Mouse (Mus musculus) heart, postnatal 36 days (tissue): ENCODE data around the gene Slc4a1. TPM values are rescaled to one million over a fixed set of nuclear protein-coding genes. Genes with fewer than 3 reads are reported as not detected.

ENCODE experiments used
- DNase-seq, 2 experiments: peaks; one replicate each; pipeline ENCODE4 v3.0.0; 2021 to 2022
- intact Hi-C: fragments of 180-260 bp; cut with DNase I; formaldehyde crosslinking; loops from one replicate; pipeline ENCODE4 v1.15.1; 2025
- total RNA-seq, 2 experiments: library from RNA; stranded (reverse); gene quantifications; 2 replicates each; pipeline ENCODE4 v1.2.3; 2021

Slc4a1 gene
- total RNA-seq, 2 experiments from 2014 or later, result 2.1 to 7.8 TPM

DNA sequence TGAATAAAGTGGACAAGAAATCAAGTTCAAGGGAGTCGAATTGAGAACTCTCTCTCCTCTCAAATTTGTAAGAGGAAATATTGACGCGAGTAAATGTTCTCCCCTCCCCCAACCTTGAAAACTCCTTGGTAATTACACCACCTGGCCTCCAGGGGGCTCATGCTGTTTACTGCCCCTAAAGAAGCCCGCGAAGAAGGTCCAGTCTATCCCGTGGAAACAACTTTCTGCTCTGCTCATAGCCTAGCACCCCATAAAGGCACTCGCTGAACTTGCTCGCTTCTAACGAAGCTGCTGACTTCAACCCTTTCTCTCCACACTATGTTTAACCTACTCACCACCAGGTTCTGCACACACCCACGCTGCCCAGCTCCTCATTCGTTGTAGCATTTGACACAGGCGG, 11.2 kb upstream of the Slc4a1 start:
- no peak for DNase-seq
- intact Hi-C loops, result no loop called here

DNA sequence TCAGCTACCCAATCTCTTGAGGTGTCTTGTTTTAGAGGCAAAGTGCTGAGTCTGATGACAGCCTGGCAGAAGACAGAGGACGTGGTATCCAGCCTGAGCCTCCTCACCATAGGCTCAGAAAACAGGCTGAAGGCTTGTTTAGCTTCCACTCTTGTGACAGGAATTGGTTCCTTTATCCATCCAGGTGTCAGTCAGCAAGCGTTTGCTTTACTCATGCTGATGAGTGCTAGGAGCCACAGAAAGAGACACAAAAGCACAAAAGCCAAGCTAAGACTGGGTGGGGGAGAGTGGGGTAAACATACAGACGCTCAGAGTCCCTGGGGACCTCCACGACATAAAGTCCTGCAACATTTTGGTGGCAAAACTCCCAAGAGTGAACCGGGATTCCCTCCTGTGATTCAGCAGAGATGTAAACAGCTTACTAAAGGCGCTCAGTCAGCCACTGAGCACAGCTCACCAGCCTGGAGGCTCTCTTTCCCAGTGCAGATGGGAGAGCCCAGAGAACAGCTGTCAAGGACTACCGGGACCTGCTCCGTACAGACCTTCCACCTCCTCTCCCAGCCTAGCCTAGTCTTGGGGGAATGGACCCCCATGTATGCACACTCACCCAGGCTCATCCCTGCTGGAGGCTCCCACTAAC, 10.3 kb upstream of the Slc4a1 start:
- intact Hi-C loops, result no loop called here
- peak in 1 of 2 experiments; percentile 11 for DNase-seq

DNA sequence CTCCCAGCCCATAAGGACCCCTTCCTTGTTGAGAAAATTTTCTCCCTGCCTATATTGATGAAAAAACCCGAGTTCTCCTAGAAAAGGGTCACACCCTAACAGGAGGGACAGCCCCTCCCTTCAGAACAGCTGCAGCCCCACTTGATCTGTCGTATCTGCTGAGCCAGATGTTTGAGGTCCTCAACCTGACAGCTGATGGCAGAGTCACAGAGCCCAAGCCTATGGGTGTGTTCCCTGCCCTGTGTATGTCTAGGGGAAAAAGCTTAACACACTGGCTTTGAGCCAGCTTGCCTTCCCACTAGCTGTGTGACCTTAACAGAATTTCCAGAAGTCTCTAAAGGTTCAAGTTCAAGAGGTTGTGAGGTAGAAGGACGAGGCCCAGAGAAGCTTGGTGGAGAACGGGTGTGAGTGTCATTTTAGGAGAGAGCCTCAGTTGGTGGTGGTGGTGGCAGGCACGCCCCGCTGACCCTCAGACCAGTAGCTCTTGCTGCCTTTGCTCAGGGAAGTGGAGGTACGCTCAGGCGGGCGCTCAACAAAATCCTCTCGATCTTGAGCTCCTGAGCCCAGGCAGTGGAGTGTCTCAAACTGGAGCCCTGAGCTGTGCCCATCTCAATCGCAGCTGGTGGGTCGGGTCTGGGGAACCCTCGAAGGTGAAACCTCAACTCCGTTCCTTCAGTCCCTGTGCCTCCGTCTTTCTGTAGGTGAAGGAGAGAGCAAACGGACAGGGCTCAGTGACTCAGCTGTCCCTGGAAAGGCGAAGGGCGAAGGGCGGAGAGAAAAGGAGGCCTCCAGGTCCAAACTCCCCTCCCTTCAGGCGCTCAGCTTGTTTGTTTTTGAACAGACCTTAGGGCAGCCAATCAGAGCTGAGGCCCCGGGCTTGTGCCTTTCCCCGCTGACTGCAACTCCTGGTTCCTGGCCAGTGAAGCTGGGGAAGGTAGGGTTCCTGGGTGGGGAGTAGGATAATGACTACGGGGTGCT, 9.5 kb upstream of the Slc4a1 start:
- peak; percentile 45 to 62 for DNase-seq

DNA sequence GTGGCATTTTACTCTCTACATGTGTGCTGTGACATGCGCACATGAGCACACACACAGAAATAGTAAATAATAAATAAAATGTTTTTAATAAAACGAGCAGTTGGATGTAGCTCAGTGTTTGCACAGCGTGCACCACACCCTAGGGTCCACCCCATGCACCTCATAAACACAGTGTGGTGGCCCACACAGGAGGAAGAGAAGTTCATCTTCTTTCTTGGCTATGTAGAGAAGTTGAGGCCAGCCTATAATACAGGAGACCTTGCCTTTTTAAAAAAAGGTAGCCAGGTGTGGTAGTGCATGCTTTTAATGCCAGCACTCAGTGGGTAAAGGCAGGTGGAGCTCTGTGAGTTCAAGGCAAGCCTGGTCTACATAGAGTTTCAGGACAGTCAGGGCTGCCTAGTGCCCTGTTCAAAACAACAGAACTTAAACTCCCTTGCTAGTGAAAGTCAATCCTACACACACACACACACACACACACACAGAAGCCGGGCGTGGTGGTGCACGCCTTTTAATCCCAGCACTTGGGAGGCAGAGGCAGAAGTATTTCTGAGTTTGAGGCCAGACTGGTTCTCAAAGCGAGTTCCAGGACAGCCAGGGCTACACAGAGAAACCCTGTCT, 8.2 kb upstream of the Slc4a1 start:
- DNase-seq, result no peak
- intact Hi-C loops, result no loop called here

More for the DNA sequence above, 9.5 kb upstream of the Slc4a1 start:
- intact Hi-C loops, result no loop called here

DNA sequence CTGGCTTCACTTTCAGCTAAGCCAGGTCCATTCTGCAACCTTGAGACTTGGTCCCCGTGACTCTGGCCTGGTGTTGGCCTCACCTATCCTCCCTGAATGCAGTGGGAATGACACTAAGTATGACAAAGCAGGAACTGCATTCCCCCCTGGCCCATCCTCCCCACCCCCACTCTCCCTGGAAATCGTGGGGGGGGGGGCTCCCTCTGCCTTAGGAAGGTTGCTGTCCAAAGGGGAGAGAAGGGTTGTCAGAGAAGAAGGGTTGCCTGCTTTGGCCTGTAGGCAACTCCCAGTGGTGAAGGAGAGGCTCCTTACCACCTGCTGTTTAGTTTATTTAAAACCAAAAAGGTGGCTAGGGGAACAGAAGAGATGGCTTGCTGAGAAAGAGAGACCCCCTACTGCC, 7.6 kb upstream of the Slc4a1 start:
- DNase-seq, result no peak
- intact Hi-C loops, result no loop called here

DNA sequence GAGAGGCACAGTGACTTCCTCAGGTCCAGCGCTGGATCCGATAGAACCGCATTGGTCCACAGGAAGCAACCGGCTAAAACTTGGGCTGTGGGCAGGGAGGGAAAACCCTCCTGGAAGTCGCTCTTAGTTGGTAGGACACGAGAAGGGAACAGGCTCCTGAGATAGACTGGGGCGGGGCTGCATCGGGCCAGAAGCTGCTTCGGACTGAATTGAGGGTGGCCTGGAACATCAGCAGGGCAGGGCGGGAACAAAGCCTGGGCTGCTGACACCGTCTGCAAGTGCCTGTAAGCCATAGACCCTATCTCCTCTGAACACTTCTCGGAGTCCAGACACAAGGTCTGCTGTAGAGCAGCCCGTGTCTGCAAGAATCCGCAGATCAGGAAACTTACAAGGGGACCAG, 6.9 kb upstream of the Slc4a1 start:
- intact Hi-C loops, result no loop called here

DNA sequence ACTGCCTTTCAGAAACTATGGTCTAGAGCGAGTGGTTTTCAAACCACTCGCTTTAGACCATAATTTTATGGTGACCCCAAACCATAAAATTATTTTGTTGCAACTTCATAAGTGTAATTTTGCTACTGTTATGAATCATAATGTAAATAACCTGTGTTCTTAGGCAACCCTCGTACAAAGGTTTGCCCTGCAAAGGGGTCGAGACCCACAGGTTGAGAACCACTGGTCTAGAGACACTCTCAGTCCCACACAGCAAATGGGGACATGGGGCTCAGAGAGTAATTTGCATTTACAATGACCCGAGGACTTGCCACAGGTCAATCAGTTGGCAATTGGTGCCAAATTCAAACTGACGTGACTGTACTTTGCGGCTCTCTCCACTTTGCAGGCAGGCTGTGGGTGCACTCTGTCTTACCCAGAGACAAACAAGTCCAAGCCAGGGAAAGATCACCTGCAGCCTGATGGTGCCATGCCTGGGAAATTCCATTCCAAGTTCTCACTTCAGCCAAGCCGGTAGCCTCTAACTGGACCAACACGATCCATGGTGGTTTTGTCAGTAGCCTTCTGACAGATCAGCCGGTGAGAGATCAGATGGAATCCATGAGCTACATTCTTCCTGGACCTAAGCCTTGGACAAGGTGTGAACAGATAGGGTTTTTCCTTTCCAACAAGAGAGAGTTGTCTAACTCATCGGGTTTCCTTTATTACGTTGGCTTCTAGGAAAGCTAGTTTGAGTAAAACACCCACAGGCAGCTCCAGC, 6.1 kb upstream of the Slc4a1 start:
- intact Hi-C loops, result no loop called here
- no peak for DNase-seq

More for the DNA sequence above, 6.9 kb upstream of the Slc4a1 start:
- DNase-seq, result no peak

DNA sequence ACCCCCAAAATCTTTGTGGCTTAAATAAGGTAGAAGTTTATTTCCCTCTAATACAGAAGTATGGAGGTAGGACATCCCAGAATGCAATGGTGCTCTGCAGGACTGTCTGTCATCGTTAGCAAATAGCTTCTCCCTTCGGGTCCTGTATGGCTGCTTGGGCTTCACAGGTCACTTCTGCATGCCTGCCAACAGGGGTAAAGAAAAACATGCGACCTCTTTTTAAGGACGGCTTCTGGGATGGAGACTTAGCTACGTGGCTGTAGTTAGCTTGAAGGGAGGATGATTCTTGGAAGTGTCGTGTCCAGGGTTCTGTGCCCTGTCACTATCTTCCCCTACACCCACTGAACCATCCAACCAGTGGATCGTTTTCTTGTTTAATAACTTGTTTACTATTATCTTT, 4.3 kb upstream of the Slc4a1 start:
- no peak for DNase-seq

DNA sequence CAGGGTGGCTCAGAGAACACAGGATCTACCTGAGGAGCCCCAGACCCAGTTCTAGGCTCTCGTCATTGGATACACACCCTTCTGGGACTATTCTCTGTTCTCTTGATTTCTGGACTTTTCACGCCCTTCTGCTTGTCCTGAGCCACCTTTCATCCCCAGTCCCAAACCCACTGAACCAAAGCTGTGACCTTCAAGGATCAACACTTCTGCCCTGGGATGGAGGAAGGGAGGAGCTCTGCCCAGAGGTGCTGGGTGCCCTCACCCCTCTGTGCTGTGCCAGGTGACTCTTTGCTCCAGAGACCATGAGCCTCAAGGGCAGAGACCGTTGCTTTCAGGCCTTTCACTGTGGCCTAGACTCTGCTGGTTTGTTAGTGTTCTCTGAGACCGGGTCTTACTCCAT, 3.3 kb upstream of the Slc4a1 start:
- intact Hi-C loops, result no loop called here
- no peak for DNase-seq

More for the DNA sequence above, 4.3 kb upstream of the Slc4a1 start:
- intact Hi-C loops, result no loop called here

DNA sequence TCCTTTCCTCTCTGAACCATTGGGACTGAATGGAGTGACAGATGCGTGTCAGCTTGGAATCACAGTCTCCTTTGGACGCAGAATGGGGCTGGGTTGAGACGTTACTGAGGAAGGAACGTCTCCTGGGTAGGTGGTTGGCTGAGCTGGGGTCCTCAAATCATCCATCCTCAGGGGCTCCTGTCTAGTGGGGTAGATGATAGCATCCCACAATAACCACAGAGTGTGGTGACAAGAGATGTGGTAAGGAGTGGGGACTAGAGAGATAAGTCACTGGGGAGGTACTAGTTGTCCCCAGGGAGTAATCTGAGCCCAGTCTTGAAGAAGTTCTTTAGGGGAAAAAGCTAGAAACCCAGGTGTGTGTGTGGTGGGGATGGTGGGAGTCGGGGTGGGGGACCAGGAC, 2.3 kb upstream of the Slc4a1 start:
- no peak for DNase-seq
- intact Hi-C loops, result no loop called here

DNA sequence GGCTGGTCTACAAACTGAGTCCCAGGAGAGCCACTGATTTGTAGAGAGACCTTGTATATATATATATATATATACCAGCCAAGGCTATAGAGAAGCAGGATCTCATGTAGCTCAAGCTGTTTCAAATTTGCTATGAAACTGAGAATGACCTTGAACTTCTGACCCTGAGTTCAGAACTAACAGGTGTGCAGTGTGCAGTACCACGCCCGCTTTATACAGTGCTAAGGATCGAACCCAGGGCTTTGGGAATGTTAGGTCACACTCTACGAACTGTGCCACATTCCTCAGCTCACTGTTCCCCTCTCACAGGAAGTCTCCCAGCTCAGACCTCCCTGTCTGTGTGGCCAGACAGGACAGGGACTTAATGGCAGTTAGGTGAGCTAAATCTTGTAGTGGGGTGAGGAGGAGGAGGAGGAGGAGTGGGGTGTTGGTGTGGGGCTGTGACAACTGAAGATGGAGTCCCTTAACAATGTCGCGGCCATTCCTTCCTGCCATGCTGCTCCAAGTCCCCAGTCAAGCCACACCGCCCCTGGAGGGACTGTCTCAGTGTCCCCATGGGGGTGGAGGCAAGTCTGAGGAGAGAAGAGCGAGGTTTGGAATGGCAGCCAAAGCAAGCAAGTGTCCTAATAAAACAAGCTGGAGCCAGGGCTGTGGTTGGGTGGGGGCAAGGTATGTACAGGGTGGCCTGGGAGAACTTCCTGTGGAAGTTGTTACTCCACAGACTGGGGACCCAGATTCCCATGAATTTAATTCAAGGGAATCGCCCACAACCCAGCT, 1.7 kb upstream of the Slc4a1 start:
- no peak for DNase-seq

DNA sequence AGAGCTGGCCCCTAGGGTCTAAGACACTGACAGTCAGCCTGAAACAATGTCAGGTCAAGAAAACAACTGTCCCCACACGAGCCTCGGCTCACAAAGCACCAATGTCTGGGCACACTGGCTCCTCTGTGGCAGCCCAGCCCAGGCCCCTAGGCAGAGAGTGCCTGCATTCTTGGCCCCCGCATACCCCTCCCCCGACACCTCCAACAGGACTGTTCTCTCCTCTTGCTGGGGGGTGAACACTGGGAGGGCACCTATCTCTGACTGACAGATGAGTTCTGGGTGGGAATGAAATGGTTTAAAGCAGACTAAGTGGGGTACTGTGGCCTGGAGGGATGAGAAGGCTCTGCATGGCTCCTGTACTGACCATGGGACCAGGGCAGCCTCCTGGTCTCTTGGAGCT, 304 bp downstream of the Slc4a1 start:
- intact Hi-C loops, result no loop called here

More for the DNA sequence above, 1.7 kb upstream of the Slc4a1 start:
- intact Hi-C loops, result no loop called here

DNA sequence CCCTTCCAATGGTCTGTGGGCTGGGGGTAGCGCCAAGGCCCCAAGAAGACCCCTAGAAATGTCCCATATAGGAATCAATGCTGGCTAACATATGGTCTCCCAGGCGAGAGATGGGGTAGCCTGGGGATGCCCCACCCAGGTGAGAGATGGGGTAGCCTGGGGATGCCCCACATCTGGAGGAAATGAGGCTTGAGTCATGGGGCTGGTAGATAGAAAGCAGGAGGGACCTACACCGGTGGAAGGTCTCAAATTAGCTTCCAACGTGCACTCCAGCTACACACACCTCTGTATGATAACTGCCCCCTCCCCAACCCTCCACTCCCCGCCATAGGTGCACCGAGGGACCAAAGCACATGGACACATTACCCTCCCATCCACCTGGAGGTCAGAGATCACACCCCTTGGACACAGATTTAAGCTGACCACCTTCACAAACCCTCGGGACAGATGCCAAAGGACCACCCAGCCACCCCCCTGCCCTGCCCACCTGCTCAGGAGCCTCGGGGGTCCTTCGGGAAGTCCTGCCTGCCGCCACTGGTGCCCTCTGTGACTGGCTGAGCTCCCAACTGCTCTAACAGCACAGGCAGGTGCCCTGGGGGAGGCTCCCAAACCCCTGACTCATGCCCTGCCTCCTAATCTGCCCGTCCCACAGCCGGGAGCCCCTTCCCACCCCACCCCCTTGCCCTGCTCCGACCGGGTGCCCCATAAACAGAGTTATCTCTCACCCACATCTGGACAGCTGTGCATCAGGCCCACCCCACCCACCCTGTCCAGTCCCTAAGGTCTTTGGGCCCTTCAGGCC, 1.2 kb downstream of the Slc4a1 start:
- intact Hi-C loops, result no loop called here
- no peak for DNase-seq

More for the DNA sequence above, 304 bp downstream of the Slc4a1 start:
- DNase-seq, result no peak

DNA sequence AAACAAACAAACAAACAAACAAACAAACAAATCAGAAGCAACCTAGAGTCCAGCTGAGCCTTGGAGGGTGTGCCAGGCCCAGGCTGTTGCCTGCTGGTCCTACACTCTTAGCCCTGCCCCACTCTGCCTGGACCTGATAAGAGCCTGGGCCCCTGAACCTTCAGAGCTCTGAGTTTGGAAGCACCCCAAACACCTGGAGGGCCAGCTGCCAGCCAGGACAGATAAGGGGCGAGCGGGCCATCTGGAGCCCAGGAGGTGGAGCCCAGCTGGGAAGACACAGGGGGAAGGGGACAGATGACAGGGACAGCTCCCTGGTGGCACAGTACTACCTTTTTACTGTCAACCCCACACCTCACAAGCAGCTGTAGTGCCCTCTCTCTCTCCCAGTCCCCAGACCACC, 2.4 kb downstream of the Slc4a1 start:
- intact Hi-C loops, result no loop called here
- DNase-seq, result no peak

DNA sequence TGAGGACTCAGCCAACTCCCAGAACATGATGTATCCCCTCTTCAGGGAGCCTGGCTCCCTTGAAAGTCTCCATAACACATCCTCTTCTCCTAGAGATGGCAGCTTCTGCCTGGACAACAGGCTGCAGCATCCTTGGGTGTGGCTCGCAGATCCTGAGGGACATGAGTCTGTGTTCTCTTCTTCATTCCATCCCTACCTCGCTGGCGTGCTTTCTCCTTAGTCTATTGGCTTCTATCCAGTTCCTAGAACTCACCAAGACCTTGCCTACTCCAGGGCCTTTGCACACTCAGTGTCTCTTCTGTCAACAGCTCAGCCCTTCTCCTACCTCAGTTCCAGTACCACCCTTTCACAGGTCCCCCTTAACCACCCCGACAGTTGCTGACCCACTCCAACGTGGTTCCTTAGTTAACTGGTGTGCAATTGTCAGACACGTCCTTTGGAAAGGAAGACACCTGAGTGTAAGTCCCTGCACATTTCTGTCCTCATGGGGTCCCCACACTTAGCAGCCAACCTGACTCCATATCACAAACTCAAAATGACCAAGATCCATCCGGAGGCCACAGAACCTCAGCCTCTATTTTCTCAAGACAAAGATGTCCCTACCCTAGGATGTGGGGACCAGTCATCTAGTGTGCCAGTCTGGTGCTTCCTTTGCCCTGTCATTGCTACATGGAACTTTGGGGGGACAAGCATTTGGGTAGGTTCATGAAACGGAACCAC, 4.1 kb downstream of the Slc4a1 start:
- no peak for DNase-seq
- intact Hi-C loops, result no loop called here

DNA sequence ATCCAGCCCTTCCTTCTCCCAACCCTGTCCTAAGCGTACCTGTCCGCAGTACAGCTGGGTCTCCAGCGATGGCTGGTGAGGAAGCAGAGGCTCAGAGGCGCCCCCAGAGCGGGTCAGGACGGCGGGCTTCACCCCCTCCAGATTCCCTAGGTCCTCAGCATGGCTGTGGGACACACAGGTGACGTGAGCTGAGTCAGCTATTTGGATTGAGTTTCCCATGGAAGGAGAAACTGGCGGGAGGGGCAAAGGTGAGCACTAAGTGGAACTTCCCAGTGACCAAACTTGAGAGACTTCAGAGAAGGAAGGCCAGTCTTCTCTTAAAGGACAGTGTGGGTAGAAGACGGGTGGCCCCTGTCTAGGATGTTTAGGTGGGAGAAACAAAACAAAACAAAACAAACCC, 7.6 kb downstream of the Slc4a1 start:
- intact Hi-C loops, result no loop called here

DNA sequence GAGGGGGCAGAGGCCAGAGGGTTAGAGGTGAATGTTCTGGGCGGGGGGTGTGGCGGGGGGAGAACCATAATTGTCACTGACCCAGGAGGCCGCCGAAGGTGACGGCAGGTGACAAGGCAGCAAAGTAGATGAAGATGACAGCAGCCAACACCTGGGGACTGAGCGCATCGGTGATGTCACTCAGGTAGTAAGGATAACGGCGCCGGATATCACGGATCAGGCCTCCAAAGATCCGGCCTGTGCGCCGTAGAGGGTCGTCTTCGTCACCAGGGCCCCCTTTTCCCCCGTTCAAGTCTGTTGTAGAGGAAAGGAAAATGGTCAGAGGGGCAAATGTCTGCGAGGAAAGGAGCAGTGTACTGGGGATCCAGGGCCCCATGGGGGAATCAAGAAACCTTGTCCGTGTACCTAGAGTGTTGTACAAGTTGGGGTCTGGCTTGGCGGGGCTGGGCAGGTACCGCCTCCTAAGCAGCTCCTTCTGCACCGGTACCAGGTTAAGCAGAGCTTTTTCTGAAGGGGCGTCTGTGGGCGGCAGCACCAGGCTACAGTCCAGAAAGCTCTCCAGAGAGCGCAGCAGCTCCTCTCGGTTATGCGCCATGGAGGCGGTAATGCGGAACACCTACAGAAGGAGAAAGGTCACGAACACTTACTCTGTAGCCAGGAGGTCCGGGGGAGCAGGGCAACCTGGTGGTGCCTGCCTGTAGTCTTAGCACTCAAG, 9.2 kb downstream of the Slc4a1 start:
- intact Hi-C loops, result no loop called here
- DNase-seq, result no peak

More for the DNA sequence above, 7.6 kb downstream of the Slc4a1 start:
- no peak for DNase-seq

DNA sequence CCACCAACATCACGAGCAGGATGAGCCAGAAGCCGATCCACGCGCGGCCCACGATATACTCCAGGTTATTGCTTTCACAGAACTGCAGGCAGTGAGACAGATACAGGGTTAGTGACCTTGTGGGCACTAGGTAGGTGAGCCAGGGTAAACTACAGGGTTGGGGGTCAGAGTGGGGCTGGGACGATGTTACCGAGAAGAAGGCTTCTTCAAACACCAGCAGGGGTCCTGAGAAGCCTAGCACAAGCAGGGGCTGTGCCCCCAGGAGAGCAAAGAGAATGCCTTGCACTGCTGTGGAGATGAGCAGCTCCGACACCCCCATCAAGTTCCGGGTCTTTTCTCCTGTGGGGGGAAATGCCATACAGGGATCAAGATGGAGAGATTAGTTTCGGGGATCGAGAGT, 9.8 kb downstream of the Slc4a1 start:
- no peak for DNase-seq
- intact Hi-C loops, result no loop called here
